Mouse (Mus musculus) heart, embryonic 11.5 days (tissue): ENCODE results near the gene Mkln1. TPM values are rescaled to one million over a fixed set of nuclear protein-coding genes. Genes with fewer than 3 reads are reported as not detected.

Source experiments
- ATAC-seq: fragments of 200-750 bp; cut with Nextera tagmentation; replicated peaks from 2 replicates; pipeline ENCODE4 v1.8.0; 2017; ENCODE audit warnings: moderate library complexity; ENCODE audit not compliant: insufficient number of reproducible peaks, low FRiP score, low TSS enrichment
- H3K27ac ChIP-seq: fragments of 300-500 bp; sonication (generic); 2 replicates; pipeline ENCODE4 v1.5.1; 2014; ENCODE audit warnings: mild to moderate bottlenecking, low read depth, low read length
- H3K27me3 ChIP-seq: fragments of 300-500 bp; sonication (generic); 2 replicates; pipeline ENCODE4 v1.6.1; 2014; ENCODE audit warnings: mild to moderate bottlenecking, low read length, mixed read lengths; ENCODE audit not compliant: control insufficient read depth, insufficient read depth
- H3K36me3 ChIP-seq: fragments of 300-500 bp; sonication (generic); 2 replicates; pipeline ENCODE4 v1.6.1; 2014; ENCODE audit warnings: mild to moderate bottlenecking, low read length, moderate library complexity, mixed read lengths; ENCODE audit not compliant: control insufficient read depth, insufficient read depth
- H3K4me1 ChIP-seq: fragments of 300-500 bp; sonication (generic); 2 replicates; pipeline ENCODE4 v1.6.1; 2014; ENCODE audit warnings: low read length; ENCODE audit not compliant: control insufficient read depth, insufficient read depth
- H3K4me2 ChIP-seq: fragments of 300-500 bp; sonication (generic); 2 replicates; pipeline ENCODE4 v1.6.1; 2014; ENCODE audit warnings: mild to moderate bottlenecking, moderate library complexity
- H3K4me3 ChIP-seq: fragments of 300-500 bp; sonication (generic); 2 replicates; pipeline ENCODE4 v1.5.1; 2014; ENCODE audit warnings: low read depth, low read length
- H3K9ac ChIP-seq: fragments of 300-500 bp; sonication (generic); 2 replicates; pipeline ENCODE4 v1.6.1; 2014; ENCODE audit warnings: mild to moderate bottlenecking, low read depth, low read length, moderate library complexity
- H3K9me3 ChIP-seq: fragments of 300-500 bp; sonication (generic); replicated peaks from 2 replicates; pipeline ENCODE4 v1.6.1; 2016; ENCODE audit warnings: low read length; ENCODE audit not compliant: control insufficient read depth
- WGBS: fragments of 180-500 bp; shearing (Covaris S2); extraction: QIAGEN DNeasy Blood & Tissue Kit; methylation state at CpG from one replicate; pipeline ENCODE4 v1.1.7; 2014; ENCODE audit not compliant: insufficient replicate concordance; 5-methylcytosine and 5-hydroxymethylcytosine counted together
- polyA plus RNA-seq: library from polyadenylated mRNA; unstranded; fragments of >200 nt; fragmentation: Nextera tagmentation; extraction: Ambion mirVana; gene quantifications from 2 replicates; pipeline ENCODE4 v1.2.1, GENCODE M21; 2014

Gene Mkln1
- polyA plus RNA-seq, 1 experiment from 2014 or later: 220 TPM

DNA sequence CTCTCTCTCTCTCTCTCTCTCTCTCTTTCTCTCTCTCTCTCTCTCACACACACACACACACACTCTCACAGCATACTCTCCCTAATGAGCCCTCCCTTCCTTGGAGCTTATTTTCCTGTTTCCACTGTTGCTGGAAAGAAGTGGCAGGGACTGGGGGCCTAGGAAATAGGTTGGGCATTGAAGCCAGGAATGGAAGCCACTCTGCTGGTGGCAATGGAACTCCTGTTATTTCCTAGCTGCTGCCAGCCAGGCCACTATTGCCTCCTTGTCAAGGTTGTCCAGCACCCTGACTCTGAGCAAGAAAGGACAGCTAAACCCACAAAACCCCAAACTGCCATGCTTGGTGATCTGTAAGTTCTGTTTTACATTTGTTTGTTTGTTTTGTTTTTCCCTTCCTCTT lies 15.0 kb downstream of the Mkln1 start:
- no peak overlapping the region for H3K4me2 ChIP-seq
- H3K27me3 ChIP-seq: no peaks in the 10 kb centered on the region
- no peak overlapping the region for H3K27ac ChIP-seq
- no peak overlapping the region for H3K4me3 ChIP-seq
- peaks cover 8% of the 10 kb centered on the region for H3K4me1 ChIP-seq
- no peak for ATAC-seq
- H3K9me3 ChIP-seq: no peaks in the 10 kb centered on the region
- H3K36me3 ChIP-seq: no peaks in the 10 kb centered on the region
- no peak overlapping the region for H3K9ac ChIP-seq

DNA sequence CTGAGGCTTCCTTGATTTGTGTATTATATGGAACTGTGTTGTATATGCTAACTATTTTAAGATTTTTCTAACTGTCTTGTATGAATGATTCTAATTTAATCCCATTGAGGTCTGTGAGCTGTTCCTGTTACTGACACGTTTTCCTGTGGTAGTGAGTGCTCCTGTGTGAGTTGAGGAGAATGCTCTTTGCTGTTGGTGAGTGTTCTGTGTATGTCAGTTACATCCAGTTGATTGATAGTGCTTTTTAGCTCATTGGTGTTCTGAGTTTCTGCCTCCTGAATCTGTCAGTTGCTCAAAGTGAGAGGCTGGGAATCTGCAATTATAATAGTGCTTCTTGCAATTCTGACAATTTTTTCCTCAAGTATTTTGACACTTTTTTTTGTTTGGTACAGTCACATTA lies 15.8 kb downstream of the Mkln1 start:
- no peak for ATAC-seq
- Histone ChIP-seq H3K36me3 (no peaks in the 10 kb centered on the region), H3K27me3 (no peaks in the 10 kb centered on the region), H3K9me3 (no peaks in the 10 kb centered on the region), H3K4me3 (no peak overlapping the region), H3K9ac (no peak overlapping the region), H3K27ac (no peak overlapping the region), H3K4me1 (peaks cover 7% of the 10 kb centered on the region), H3K4me2 (no peak overlapping the region)
- WGBS: 23% methylated on average over 1 of the region's 1 CpGs

GRCm38 (mm10) chr6:31425428-31425827 lies 26.9 kb downstream of the Mkln1 start:
- no peaks in the 10 kb centered on the region for H3K9me3 ChIP-seq
- no peak for ATAC-seq
- peaks cover 4% of the 10 kb centered on the region; the same call in 1 of the 2 replicates for H3K4me1 ChIP-seq
- no peak overlapping the region for H3K4me3 ChIP-seq
- WGBS: 37% methylated on average over 3 of the region's 3 CpGs
- no peak overlapping the region for H3K9ac ChIP-seq
- no peak overlapping the region for H3K27ac ChIP-seq
- no peaks in the 10 kb centered on the region for H3K27me3 ChIP-seq
- no peaks in the 10 kb centered on the region; the same call in none of the 2 replicates for H3K36me3 ChIP-seq
- H3K4me2 ChIP-seq: no peak overlapping the region

DNA sequence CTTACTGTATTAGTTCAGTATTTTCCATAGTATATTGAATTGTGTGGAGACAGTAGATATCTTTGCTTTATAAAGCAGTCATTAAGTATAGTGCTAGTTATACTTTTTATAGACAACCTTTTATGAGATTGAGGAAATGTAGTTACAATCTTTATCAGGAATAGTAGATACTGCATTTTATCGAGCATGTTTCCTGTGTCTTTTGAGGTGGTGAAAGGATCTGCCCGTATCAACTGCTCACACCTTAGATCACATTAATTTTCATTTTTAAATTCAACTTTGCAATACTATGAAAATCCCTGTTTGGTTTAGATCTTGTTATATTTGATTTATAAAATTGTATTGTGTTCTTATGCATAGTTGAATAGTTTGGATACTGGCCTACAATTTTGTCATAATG lies 38.7 kb downstream of the Mkln1 start:
- H3K4me1 ChIP-seq: no peaks in the 10 kb centered on the region
- ATAC-seq: no peak
- 77% methylated on average over 2 of the region's 2 CpGs for WGBS
- H3K4me3 ChIP-seq: no peak overlapping the region
- H3K4me2 ChIP-seq: no peak overlapping the region
- H3K9ac ChIP-seq: no peak overlapping the region
- no peaks in the 10 kb centered on the region for H3K9me3 ChIP-seq
- H3K36me3 ChIP-seq: peaks cover 10% of the 10 kb centered on the region
- H3K27ac ChIP-seq: no peak overlapping the region
- no peaks in the 10 kb centered on the region for H3K27me3 ChIP-seq

DNA sequence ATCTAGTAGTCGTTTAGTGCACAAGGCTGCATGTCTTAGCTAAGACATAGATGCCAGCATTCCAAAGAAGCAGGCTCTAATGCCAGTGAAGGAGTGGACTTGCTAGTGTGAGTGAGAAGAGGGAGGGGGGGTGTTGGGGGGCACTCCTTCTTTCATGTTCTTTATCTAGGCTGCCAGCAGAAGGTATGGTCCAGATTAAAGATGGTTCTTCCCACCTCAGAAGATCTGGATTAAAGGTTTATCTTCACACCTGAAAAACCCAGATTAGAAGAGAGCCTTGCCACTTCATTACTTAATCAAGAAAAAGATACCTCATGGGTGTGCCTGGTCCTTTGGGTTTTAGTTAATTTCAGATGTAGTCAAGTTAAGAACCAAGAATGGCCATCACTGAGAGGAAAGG lies 46.7 kb downstream of the Mkln1 start:
- 76% methylated on average over 1 of the region's 1 CpGs for WGBS
- H3K36me3 ChIP-seq: no peaks in the 10 kb centered on the region
- H3K9ac ChIP-seq: no peak overlapping the region
- H3K27ac ChIP-seq: no peak overlapping the region
- ATAC-seq: no peak
- H3K4me2 ChIP-seq: no peak overlapping the region
- no peaks in the 10 kb centered on the region for H3K27me3 ChIP-seq
- H3K4me3 ChIP-seq: no peak overlapping the region
- no peaks in the 10 kb centered on the region for H3K4me1 ChIP-seq
- H3K9me3 ChIP-seq: no peaks in the 10 kb centered on the region

GRCm38 (mm10) chr6:31453735-31454134 lies 55.2 kb downstream of the Mkln1 start:
- Histone ChIP-seq H3K9me3 (no peaks in the 10 kb centered on the region), H3K27ac (no peak overlapping the region), H3K4me3 (no peak overlapping the region), H3K9ac (no peak overlapping the region), H3K27me3 (no peaks in the 10 kb centered on the region), H3K36me3 (peaks cover 2% of the 10 kb centered on the region; the same call in 1 of the 2 replicates), H3K4me1 (no peaks in the 10 kb centered on the region), H3K4me2 (no peak overlapping the region)
- no peak for ATAC-seq

DNA sequence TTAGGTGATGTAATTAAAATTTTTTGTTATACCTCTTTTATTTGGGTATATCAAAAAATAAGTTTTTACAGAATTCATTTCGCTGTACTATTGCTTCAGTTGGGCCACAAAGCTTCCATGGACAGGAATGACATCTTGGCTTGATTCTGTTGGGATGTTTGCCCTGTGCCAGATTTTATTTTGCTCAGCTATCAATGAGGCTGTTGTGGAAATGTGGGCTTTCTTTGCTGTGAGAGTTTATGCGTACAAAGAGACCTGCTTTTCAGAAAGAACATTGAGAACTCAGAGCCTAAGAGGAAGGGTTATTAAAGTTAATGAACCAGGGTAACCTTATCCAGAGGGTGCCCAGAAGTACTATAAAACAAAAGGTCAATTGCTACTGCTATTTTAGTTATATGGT lies 56.8 kb downstream of the Mkln1 start:
- Histone ChIP-seq H3K4me1 (no peaks in the 10 kb centered on the region), H3K4me2 (no peak overlapping the region), H3K27me3 (no peaks in the 10 kb centered on the region), H3K9ac (no peak overlapping the region), H3K4me3 (no peak overlapping the region), H3K27ac (no peak overlapping the region), H3K36me3 (peaks cover 6% of the 10 kb centered on the region), H3K9me3 (no peaks in the 10 kb centered on the region)
- no peak for ATAC-seq
- WGBS: 90% methylated on average over 2 of the region's 2 CpGs

DNA sequence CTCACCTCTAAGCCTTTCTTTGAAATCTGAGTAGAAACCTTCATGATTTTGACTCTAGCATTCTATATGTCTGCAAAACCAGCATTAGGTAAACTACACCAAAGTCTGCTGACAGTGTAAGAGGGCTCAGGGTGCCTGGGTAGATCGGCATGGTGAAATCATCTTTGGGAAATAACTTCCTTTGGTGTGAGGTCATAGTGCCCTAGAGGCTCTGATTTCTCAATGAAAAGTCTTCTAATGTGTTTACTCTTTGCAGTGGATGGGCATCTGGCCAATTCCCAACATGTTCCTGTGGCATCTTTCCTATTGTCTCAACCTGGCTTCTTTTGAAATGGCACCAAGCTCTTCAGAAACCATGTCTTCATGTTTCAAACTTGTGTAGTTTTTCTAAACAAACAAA lies 58.5 kb downstream of the Mkln1 start:
- H3K36me3 ChIP-seq: peaks cover 6% of the 10 kb centered on the region
- H3K27me3 ChIP-seq: no peaks in the 10 kb centered on the region
- no peak overlapping the region for H3K4me2 ChIP-seq
- no peaks in the 10 kb centered on the region for H3K9me3 ChIP-seq
- 83% methylated on average over 1 of the region's 1 CpGs for WGBS
- no peak overlapping the region for H3K27ac ChIP-seq
- H3K9ac ChIP-seq: no peak overlapping the region
- H3K4me3 ChIP-seq: no peak overlapping the region
- no peaks in the 10 kb centered on the region for H3K4me1 ChIP-seq
- ATAC-seq: no peak

DNA sequence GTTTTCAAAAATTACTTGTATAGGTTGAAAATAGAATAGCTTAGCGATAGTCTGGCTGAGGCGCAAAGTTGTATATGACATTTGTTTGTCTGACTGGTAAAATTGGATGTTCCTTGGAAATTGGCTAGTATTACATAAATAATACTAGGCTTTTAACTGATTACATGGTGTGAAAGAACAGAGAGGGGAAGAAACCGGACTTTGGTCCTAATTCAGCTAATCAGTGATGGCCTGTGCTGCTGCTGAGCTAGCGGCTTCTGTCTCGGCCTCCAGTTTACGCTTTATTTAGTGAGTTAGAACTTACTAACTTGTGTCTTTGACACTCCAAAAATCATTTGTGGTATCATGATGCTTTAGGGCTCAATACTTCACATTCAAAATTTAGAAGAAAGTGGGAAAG lies 70.9 kb downstream of the Mkln1 start:
- Histone ChIP-seq H3K27me3 (no peaks in the 10 kb centered on the region), H3K9me3 (no peaks in the 10 kb centered on the region), H3K4me2 (no peak overlapping the region), H3K4me3 (no peak overlapping the region), H3K4me1 (no peaks in the 10 kb centered on the region), H3K27ac (no peak overlapping the region), H3K9ac (no peak overlapping the region), H3K36me3 (0 out of 2 replicates have a peak, but pooled peaks cover 10% of the 10 kb centered on the region)
- ATAC-seq: no peak
- WGBS: 94% methylated on average over 6 of the region's 6 CpGs
